Mouse (Mus musculus): ENCODE results near the gene Cabp4. TPM values are rescaled to one million over a fixed set of nuclear protein-coding genes. Genes with fewer than 3 reads are reported as not detected.

Gene Cabp4
- polyA plus RNA-seq, 1 experiment = 0.04 TPM

- Histone ChIP-seq H3K79me3 (ENCODE audit: low read depth) (no peaks in the 10 kb centered on the region), H3K36me3 (ENCODE audit: control insufficient read depth, insufficient read depth) (no peaks in the 10 kb centered on the region), H3K79me2 (ENCODE audit: control insufficient read depth, insufficient read depth) (no peaks in the 10 kb centered on the region), H3K4me3 (ENCODE audit: insufficient read depth, poor library complexity, severe bottlenecking) (no peak overlapping the region), H3K27me3 (ENCODE audit: control insufficient read depth, insufficient read depth, insufficient read length) (no peaks in the 10 kb centered on the region), H3ac (ENCODE audit: control insufficient read depth, insufficient read length, low read depth) (no peak overlapping the region)
- TF ChIP-seq CEBPB (IDR thresholded peaks at IDR 0.05; ENCODE audit: low read depth) (no peak), USF1 (IDR thresholded peaks at IDR 0.05; ENCODE audit: low read depth) (no peak), CTCF (IDR thresholded peaks at IDR 0.05; ENCODE audit: control insufficient read depth, insufficient read depth, insufficient read length) (no peak), FOSL1 (IDR thresholded peaks at IDR 0.05; ENCODE audit: insufficient read depth, low read length, poor library complexity, severe bottlenecking) (no peak), MYOD1 (IDR thresholded peaks at IDR 0.05; ENCODE audit: control insufficient read depth, insufficient read length, low read depth) (no peak), MAX (IDR thresholded peaks at IDR 0.05) (no peak), MYOG (IDR thresholded peaks at IDR 0.05; ENCODE audit: control insufficient read depth, extremely low read depth, insufficient read length) (no peak)
These were observed 36.6 kb upstream of the Cabp4 start for GRCm38 (mm10) chr19:4180411-4180810.

- H3K36me3 ChIP-seq (ENCODE audit: control insufficient read depth, insufficient read depth) = no peaks in the 10 kb centered on the region
- peak within 1 kb of the TSS; percentile 53 for H3ac ChIP-seq (ENCODE audit: control insufficient read depth, insufficient read length, low read depth)
- TF ChIP-seq MAX (IDR thresholded peaks at IDR 0.05) = no peak
- TF ChIP-seq CTCF (IDR thresholded peaks at IDR 0.05; ENCODE audit: control insufficient read depth, insufficient read depth, insufficient read length) = no peak
- no peak for TF ChIP-seq FOSL1 (IDR thresholded peaks at IDR 0.05; ENCODE audit: insufficient read depth, low read length, poor library complexity, severe bottlenecking)
- TF ChIP-seq MYOG (IDR thresholded peaks at IDR 0.05; ENCODE audit: control insufficient read depth, extremely low read depth, insufficient read length) = no peak
- TF ChIP-seq CEBPB (IDR thresholded peaks at IDR 0.05; ENCODE audit: low read depth) = no peak
- TF ChIP-seq USF1 (IDR thresholded peaks at IDR 0.05; ENCODE audit: low read depth) = no peak
- TF ChIP-seq MYOD1 (IDR thresholded peaks at IDR 0.05; ENCODE audit: control insufficient read depth, insufficient read length, low read depth) = no peak
- H3K79me2 ChIP-seq (ENCODE audit: control insufficient read depth, insufficient read depth) = no peaks in the 10 kb centered on the region
- H3K79me3 ChIP-seq (ENCODE audit: low read depth) = no peaks in the 10 kb centered on the region
- no peak within 1 kb of the TSS for H3K4me3 ChIP-seq (ENCODE audit: insufficient read depth, poor library complexity, severe bottlenecking)
- no peaks in the 10 kb centered on the region for H3K27me3 ChIP-seq (ENCODE audit: control insufficient read depth, insufficient read depth, insufficient read length)
These were observed 31.6 kb upstream of the Cabp4 start, which contains the start of gene Carns1 for GRCm38 (mm10) chr19:4175368-4175947. Carns1 (minus strand) TSS chr19:4175479.

- TF ChIP-seq FOSL1 (IDR thresholded peaks at IDR 0.05; ENCODE audit: insufficient read depth, low read length, poor library complexity, severe bottlenecking) (no peak), MAX (IDR thresholded peaks at IDR 0.05) (no peak), CEBPB (IDR thresholded peaks at IDR 0.05; ENCODE audit: low read depth) (no peak), USF1 (IDR thresholded peaks at IDR 0.05; ENCODE audit: low read depth) (no peak), MYOG (IDR thresholded peaks at IDR 0.05; ENCODE audit: control insufficient read depth, extremely low read depth, insufficient read length) (no peak), CTCF (IDR thresholded peaks at IDR 0.05; ENCODE audit: control insufficient read depth, insufficient read depth, insufficient read length) (no peak), MYOD1 (IDR thresholded peaks at IDR 0.05; ENCODE audit: control insufficient read depth, insufficient read length, low read depth) (no peak)
- H3K4me3 ChIP-seq (ENCODE audit: insufficient read depth, poor library complexity, severe bottlenecking) = no peak overlapping the region
- H3K79me3 ChIP-seq (ENCODE audit: low read depth) = no peaks in the 10 kb centered on the region
- no peaks in the 10 kb centered on the region for H3K27me3 ChIP-seq (ENCODE audit: control insufficient read depth, insufficient read depth, insufficient read length)
- H3K36me3 ChIP-seq (ENCODE audit: control insufficient read depth, insufficient read depth) = no peaks in the 10 kb centered on the region
- H3K79me2 ChIP-seq (ENCODE audit: control insufficient read depth, insufficient read depth) = no peaks in the 10 kb centered on the region
- no peak overlapping the region for H3ac ChIP-seq (ENCODE audit: control insufficient read depth, insufficient read length, low read depth)
These were observed 29.1 kb upstream of the Cabp4 start for GRCm38 (mm10) chr19:4172925-4173324.

GRCm38 (mm10) chr19:4171393-4172290 lies 27.8 kb upstream of the Cabp4 start:
- no peaks in the 10 kb centered on the region for H3K36me3 ChIP-seq (ENCODE audit: control insufficient read depth, insufficient read depth)
- no peaks in the 10 kb centered on the region for H3K79me2 ChIP-seq (ENCODE audit: control insufficient read depth, insufficient read depth)
- H3K79me3 ChIP-seq (ENCODE audit: low read depth) = no peaks in the 10 kb centered on the region
- no peak overlapping the region for H3K4me3 ChIP-seq (ENCODE audit: insufficient read depth, poor library complexity, severe bottlenecking)
- no peak for TF ChIP-seq CTCF (IDR thresholded peaks at IDR 0.05; ENCODE audit: control insufficient read depth, insufficient read depth, insufficient read length)
- no peak for TF ChIP-seq CEBPB (IDR thresholded peaks at IDR 0.05; ENCODE audit: low read depth)
- no peak for TF ChIP-seq FOSL1 (IDR thresholded peaks at IDR 0.05; ENCODE audit: insufficient read depth, low read length, poor library complexity, severe bottlenecking)
- no peak for TF ChIP-seq MYOD1 (IDR thresholded peaks at IDR 0.05; ENCODE audit: control insufficient read depth, insufficient read length, low read depth)
- TF ChIP-seq USF1 (IDR thresholded peaks at IDR 0.05; ENCODE audit: low read depth) = no peak
- TF ChIP-seq MAX (IDR thresholded peaks at IDR 0.05) = no peak
- no peak for TF ChIP-seq MYOG (IDR thresholded peaks at IDR 0.05; ENCODE audit: control insufficient read depth, extremely low read depth, insufficient read length)
- H3K27me3 ChIP-seq (ENCODE audit: control insufficient read depth, insufficient read depth, insufficient read length) = no peaks in the 10 kb centered on the region
- no peak overlapping the region for H3ac ChIP-seq (ENCODE audit: control insufficient read depth, insufficient read length, low read depth)

- Histone ChIP-seq H3K36me3 (ENCODE audit: control insufficient read depth, insufficient read depth) (no peaks in the 10 kb centered on the region), H3K4me3 (ENCODE audit: insufficient read depth, poor library complexity, severe bottlenecking) (no peak overlapping the region), H3K27me3 (ENCODE audit: control insufficient read depth, insufficient read depth, insufficient read length) (no peaks in the 10 kb centered on the region), H3ac (ENCODE audit: control insufficient read depth, insufficient read length, low read depth) (no peak overlapping the region), H3K79me3 (ENCODE audit: low read depth) (no peaks in the 10 kb centered on the region), H3K79me2 (ENCODE audit: control insufficient read depth, insufficient read depth) (no peaks in the 10 kb centered on the region)
- TF ChIP-seq MAX (IDR thresholded peaks at IDR 0.05) = no peak
- no peak for TF ChIP-seq CTCF (IDR thresholded peaks at IDR 0.05; ENCODE audit: control insufficient read depth, insufficient read depth, insufficient read length)
- TF ChIP-seq USF1 (IDR thresholded peaks at IDR 0.05; ENCODE audit: low read depth) = no peak
- TF ChIP-seq CEBPB (IDR thresholded peaks at IDR 0.05; ENCODE audit: low read depth) = no peak
- TF ChIP-seq MYOD1 (IDR thresholded peaks at IDR 0.05; ENCODE audit: control insufficient read depth, insufficient read length, low read depth) = no peak
- TF ChIP-seq FOSL1 (IDR thresholded peaks at IDR 0.05; ENCODE audit: insufficient read depth, low read length, poor library complexity, severe bottlenecking) = no peak
- no peak for TF ChIP-seq MYOG (IDR thresholded peaks at IDR 0.05; ENCODE audit: control insufficient read depth, extremely low read depth, insufficient read length)
These were observed 27.0 kb upstream of the Cabp4 start for GRCm38 (mm10) chr19:4170723-4171392.
